Mouse (Mus musculus) ES-E14 (cell line): ENCODE results near the gene Traf4.

Experiments
- CHD2 ChIP-seq: IDR thresholded peaks from 2 replicates; pipeline ENCODE4 v1.6.1; 2014; ENCODE audit warnings: mild to moderate bottlenecking, low read depth, low read length, inconsistent platforms
- HCFC1 ChIP-seq: IDR thresholded peaks from 2 replicates; pipeline ENCODE4 v1.6.1; 2012; ENCODE audit warnings: low read length, inconsistent platforms, borderline replicate concordance; ENCODE audit not compliant: insufficient read depth
- MAFK ChIP-seq: IDR thresholded peaks from 2 replicates; pipeline ENCODE4 v1.6.1; 2014; ENCODE audit warnings: mild to moderate bottlenecking, low read depth, low read length, inconsistent platforms; ENCODE audit not compliant: insufficient read depth
- ZNF384 ChIP-seq: IDR thresholded peaks from 2 replicates; pipeline ENCODE4 v1.6.1; 2012; ENCODE audit warnings: low read depth, low read length, inconsistent platforms

DNA sequence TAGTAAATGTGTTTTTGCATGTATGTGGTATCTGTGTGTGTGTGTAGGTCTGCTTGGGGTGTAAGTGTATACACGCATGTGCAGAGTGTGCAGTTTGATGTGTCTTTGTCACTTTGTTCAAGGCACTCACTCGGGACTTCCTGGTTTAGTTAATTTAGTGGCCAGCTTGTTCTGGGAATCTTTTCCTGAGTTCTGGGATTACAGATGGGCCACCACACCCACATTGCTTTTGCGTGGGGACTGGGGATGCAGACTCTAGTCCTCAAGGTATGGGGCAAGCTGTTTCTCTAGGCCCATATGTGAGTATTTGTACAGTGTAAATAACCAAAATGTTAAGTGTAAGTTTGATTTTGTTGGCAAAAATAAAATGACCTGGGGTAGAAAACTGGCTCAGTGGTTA, 31.0 kb downstream of the Traf4 start:
- TF ChIP-seq HCFC1 (no peak), ZNF384 (no peak), CHD2 (no peak), MAFK (no peak)
